8 mouse cellular contexts compared by ENCODE assay signal in the genomic region with DNA sequence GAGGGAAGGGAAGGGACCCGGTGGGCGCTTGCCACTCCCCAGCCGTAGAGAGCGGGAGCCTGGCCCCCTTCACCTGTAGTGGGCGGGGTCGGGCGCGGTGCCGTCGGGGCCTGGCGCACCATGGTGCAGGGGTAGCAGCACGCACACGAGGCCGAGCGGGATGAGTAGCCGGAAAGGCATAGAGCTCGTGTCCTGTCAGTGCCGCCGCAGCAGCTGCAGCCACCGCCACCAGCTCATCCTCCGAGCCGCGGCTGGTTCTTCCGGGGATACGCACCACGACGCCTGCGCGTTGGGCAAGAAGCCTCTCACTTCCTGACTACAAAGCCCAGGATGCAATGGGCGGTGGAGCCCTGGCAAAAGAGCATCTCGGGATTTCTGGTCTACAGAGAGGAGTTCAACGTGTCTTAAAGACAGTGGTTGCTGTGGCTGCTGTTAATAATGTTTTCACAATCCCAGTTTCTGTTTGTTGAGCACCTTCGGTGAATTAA. TPM values are rescaled to one million over a fixed set of nuclear protein-coding genes. Genes with fewer than 3 reads are reported as not detected.
DNase-seq lines count a peak whose midpoint lies in the region; ATAC-seq and TF ChIP-seq lines count a peak whose summit lies in the region.

Edem2 (minus strand) TSS at position 318 of the 488 bp plus-strand sequence.

- no peak for TF ChIP-seq EP300 in MEL (IDR thresholded peaks at IDR 0.05; ENCODE audit: low read depth in 1 of 2, low read length in 2 of 2)

- no peak for TF ChIP-seq CTCF in MEL (IDR thresholded peaks at IDR 0.05 in 2 of 3, conservative IDR thresholded peaks at IDR 0.05 in 1 of 3; ENCODE audit: control insufficient read depth in 1 of 3, insufficient read depth in 1 of 3, low read depth in 2 of 3, low read length in 3 of 3, poor library complexity in 1 of 3, severe bottlenecking in 1 of 3)
- no peak for TF ChIP-seq CTCF in cerebellum, adult 2 months (IDR thresholded peaks at IDR 0.05; ENCODE audit: borderline replicate concordance, insufficient read depth, low read depth, low read length)
- no peak for TF ChIP-seq CTCF in forebrain, postnatal 0 days (IDR thresholded peaks at IDR 0.05; ENCODE audit: low read depth)

- peak within 1 kb of the TSS; percentile 79 for H3K4me2 ChIP-seq in forebrain, postnatal 0 days (ENCODE audit: low read depth)
- peak within 1 kb of the TSS; percentile 86 for H3K4me2 ChIP-seq in lung, embryonic 15.5 days

- TF ChIP-seq POLR2A in MEL (IDR thresholded peaks at IDR 0.05; ENCODE audit: control insufficient read depth in 1 of 2, insufficient read depth in 1 of 2, low read depth in 1 of 2, low read length in 2 of 2, poor library complexity in 1 of 2): peak; percentile 77 to 97
- peak; percentile 91 for TF ChIP-seq POLR2A in cerebellum, adult 2 months (IDR thresholded peaks at IDR 0.05; ENCODE audit: borderline replicate concordance, insufficient read depth, low read length)

- no peaks in the 10 kb centered on the region for H3K9me3 ChIP-seq in MEL (replicated peaks; ENCODE audit: insufficient read depth, low read length)
- H3K9me3 ChIP-seq in forebrain, postnatal 0 days (ENCODE audit: low read length): no peaks in the 10 kb centered on the region
- H3K9me3 ChIP-seq in lung, embryonic 15.5 days: no peaks in the 10 kb centered on the region

- peaks cover 1% of the 10 kb centered on the region in 2 experiments; a peak in 2 of 4 replicates for H3K27me3 ChIP-seq in MEL (ENCODE audit: control insufficient read depth in 1 of 2, insufficient read depth in 2 of 2, low read length in 2 of 2)
- H3K27me3 ChIP-seq in cerebellum, adult 2 months (ENCODE audit: control insufficient read depth, insufficient read depth, low read length): no peaks in the 10 kb centered on the region
- H3K27me3 ChIP-seq in forebrain, postnatal 0 days (ENCODE audit: insufficient read depth, low read length): no peaks in the 10 kb centered on the region
- no peaks in the 10 kb centered on the region for H3K27me3 ChIP-seq in lung, embryonic 15.5 days

- peak; percentile 96 for DNase-seq in MEL (ENCODE audit: low read depth, low spot score)
- DNase-seq in cerebellum, adult 2 months: peak; percentile 92
- DNase-seq in forebrain, postnatal 0 days: peak; percentile 95
- DNase-seq in heart, postnatal 4 days: peak; percentile 91
- DNase-seq in layer of hippocampus, adult 8-10 months (ENCODE audit: low spot score in 2 of 2): peak; percentile 90
- peak; percentile 87 for DNase-seq in ovary, adult 18-20 months (ENCODE audit: low spot score)
- DNase-seq in thymus, postnatal 0 days (ENCODE audit: low spot score): peak; percentile 96

- peak within 1 kb of the TSS; percentile 66 to 85 for H3K4me3 ChIP-seq in MEL (ENCODE audit: control insufficient read depth in 1 of 2, insufficient read depth in 1 of 2, low read depth in 2 of 2, low read length in 2 of 2)
- peak within 1 kb of the TSS; percentile 60 for H3K4me3 ChIP-seq in cerebellum, adult 2 months (replicated peaks; ENCODE audit: insufficient read depth, low read depth, low read length)
- peak within 1 kb of the TSS; percentile 89 for H3K4me3 ChIP-seq in forebrain, postnatal 0 days (ENCODE audit: low read depth, low read length)
- H3K4me3 ChIP-seq in lung, embryonic 15.5 days: peak within 1 kb of the TSS; percentile 86

- peaks cover 0 to 14% of the 10 kb centered on the region in 2 experiments; a peak in 2 of 4 replicates for H3K4me1 ChIP-seq in MEL (ENCODE audit: control insufficient read depth in 1 of 2, insufficient read depth in 2 of 2, low read length in 2 of 2)
- no peaks in the 10 kb centered on the region for H3K4me1 ChIP-seq in cerebellum, adult 2 months (ENCODE audit: control insufficient read depth, insufficient read depth, low read length)
- H3K4me1 ChIP-seq in forebrain, postnatal 0 days (ENCODE audit: insufficient read depth): no peaks in the 10 kb centered on the region; the same call in 1 of the 2 replicates
- peaks cover 9% of the 10 kb centered on the region for H3K4me1 ChIP-seq in lung, embryonic 15.5 days

- under 1% methylated on average over 32 of the region's 33 CpGs for WGBS in cerebellum, adult 2 months
- 3% methylated on average over 33 of the region's 33 CpGs for WGBS in forebrain, postnatal 0 days
- under 1% methylated on average over 31 of the region's 33 CpGs for WGBS in lung, embryonic 15.5 days

- H3K27ac ChIP-seq in MEL (ENCODE audit: control insufficient read depth, low read depth, low read length): no peak within 1 kb of the TSS
- no peak within 1 kb of the TSS for H3K27ac ChIP-seq in cerebellum, adult 2 months (ENCODE audit: insufficient read depth, low read length)
- H3K27ac ChIP-seq in forebrain, postnatal 0 days (ENCODE audit: low read depth, low read length): peak within 1 kb of the TSS; percentile 71
- no peak within 1 kb of the TSS for H3K27ac ChIP-seq in lung, embryonic 15.5 days

- TF ChIP-seq RAD21 in MEL (IDR thresholded peaks at IDR 0.05; ENCODE audit: low read depth, low read length): no peak

- no peaks in the 10 kb centered on the region for H3K79me2 ChIP-seq in MEL (ENCODE audit: control insufficient read depth, insufficient read depth, low read length, poor library complexity)

- H3K9ac ChIP-seq in MEL (ENCODE audit: control insufficient read depth, low read depth, low read length, poor library complexity, severe bottlenecking): peak within 1 kb of the TSS; percentile 68
- H3K9ac ChIP-seq in forebrain, postnatal 0 days: peak within 1 kb of the TSS; percentile 84
- peak within 1 kb of the TSS; percentile 65 for H3K9ac ChIP-seq in lung, embryonic 15.5 days

- peak; percentile 99 for ATAC-seq in forebrain, postnatal 0 days
- peak; percentile 94 for ATAC-seq in lung, embryonic 15.5 days (ENCODE audit: borderline replicate concordance, extremely low read depth, low FRiP score, low TSS enrichment)

- peaks cover 0 to 3% of the 10 kb centered on the region in 2 experiments; a peak in 2 of 4 replicates for H3K36me3 ChIP-seq in MEL (ENCODE audit: control insufficient read depth in 1 of 2, insufficient read depth in 2 of 2, low read length in 2 of 2)
- H3K36me3 ChIP-seq in forebrain, postnatal 0 days (ENCODE audit: insufficient read depth): peaks cover 14% of the 10 kb centered on the region
- H3K36me3 ChIP-seq in lung, embryonic 15.5 days: no peaks in the 10 kb centered on the region

TF ChIP-seq in MEL, 35 proteins besides CTCF, POLR2A, EP300 and RAD21 (continues in another document):
- TF ChIP-seq MAZ (IDR thresholded peaks at IDR 0.05; ENCODE audit: low read depth, low read length) (peak; percentile 39; the same call in 1 of the 2 replicates), RCOR1 (IDR thresholded peaks at IDR 0.05; ENCODE audit: low read depth, low read length) (0 out of 2 replicates have a peak, but pooled peaks have one; percentile 12), NELFE (IDR thresholded peaks at IDR 0.05; ENCODE audit: low read depth, low read length) (peak; percentile 87), CHD2 (IDR thresholded peaks at IDR 0.05; ENCODE audit: low read length) (no peak; the same call in 1 of the 2 replicates), GATA1 (IDR thresholded peaks at IDR 0.05; ENCODE audit: low read depth, low read length) (no peak), SIN3A (IDR thresholded peaks at IDR 0.05; ENCODE audit: low read length) (peak; percentile 98), ZC3H11A (IDR thresholded peaks at IDR 0.05; ENCODE audit: low read depth, low read length) (no peak), MXI1 (IDR thresholded peaks at IDR 0.05; ENCODE audit: low read depth, low read length) (peak; percentile 96), TBP (IDR thresholded peaks at IDR 0.05; ENCODE audit: low read depth, low read length) (peak; percentile 89), USF2 (IDR thresholded peaks at IDR 0.05; ENCODE audit: borderline replicate concordance in 1 of 2, insufficient read depth in 1 of 2, low read depth in 1 of 2, low read length in 2 of 2) (no peak), MYB (IDR thresholded peaks at IDR 0.05; ENCODE audit: low read depth, low read length) (no peak), MAFK (IDR thresholded peaks at IDR 0.05; ENCODE audit: borderline replicate concordance, low read depth, low read length) (no peak), HCFC1 (IDR thresholded peaks at IDR 0.05; ENCODE audit: low read depth, low read length) (peak; percentile 100), ZNF384 (IDR thresholded peaks at IDR 0.05; ENCODE audit: low read depth, low read length) (no peak), SMC3 (IDR thresholded peaks at IDR 0.05; ENCODE audit: low read depth, low read length) (no peak), KAT2A (conservative IDR thresholded peaks at IDR 0.05; ENCODE audit: low read depth, low read length) (peak; percentile 95), TAL1 (IDR thresholded peaks at IDR 0.05; ENCODE audit: low read length) (no peak), POLR2AphosphoS2 (IDR thresholded peaks at IDR 0.05; ENCODE audit: low read length) (peak; percentile 95; the same call in 1 of the 2 replicates), MYC (IDR thresholded peaks at IDR 0.05; ENCODE audit: low read depth, low read length) (peak; percentile 87), NRF1 (IDR thresholded peaks at IDR 0.05; ENCODE audit: insufficient read depth, low read depth, low read length, poor library complexity, severe bottlenecking) (peak; percentile 92), POLR2AphosphoS5 (IDR thresholded peaks at IDR 0.05; ENCODE audit: borderline replicate concordance, low read depth, low read length) (no peak), CHD1 (IDR thresholded peaks at IDR 0.05; ENCODE audit: low read depth, low read length) (no peak), GABPA (IDR thresholded peaks at IDR 0.05; ENCODE audit: low read depth, low read length) (no peak), ZKSCAN1 (IDR thresholded peaks at IDR 0.05; ENCODE audit: low read depth, low read length) (no peak), BHLHE40 (IDR thresholded peaks at IDR 0.05; ENCODE audit: borderline replicate concordance, low read depth, low read length) (no peak), USF1 (IDR thresholded peaks at IDR 0.05; ENCODE audit: low read depth, low read length) (no peak; the same call in 1 of the 2 replicates)

RNA-seq across cellular contexts. Expression of gene Edem2, which starts in this region (rescaled TPM):
- 36.1 and 40.7 TPM in 2 replicates for total RNA-seq in MEL (2012; rRNA removed)
- 10 to 100 TPM in 1 of 2 experiments, not detected in 1; 43.8 TPM for polyA plus RNA-seq in MEL (2012; ENCODE audit: insufficient read depth in 1 of 2, insufficient read length in 2 of 2, low read depth in 1 of 2, low replicate concordance in 2 of 2, missing spikeins in 1 of 2)
- 52.9 and 53.4 TPM in 2 replicates for polyA plus RNA-seq in cerebellum, adult 2 months (2012; rRNA removed)
- 35.9 and 41.9 TPM in 2 replicates for total RNA-seq in forebrain, postnatal 0 days (2014; rRNA removed)
- 30.7 and 34.1 TPM in 2 replicates for polyA plus RNA-seq in forebrain, postnatal 0 days (2015; fragmentation: Nextera tagmentation; extraction: Ambion mirVana)
- total RNA-seq in heart, postnatal 4 days (2021): 1 to 10 TPM; 9.3 to 9.7 TPM
- total RNA-seq in layer of hippocampus, adult 8-10 months (2022): 10 to 100 TPM; 23.9 to 33.5 (median 27.8) TPM
- 41.2 and 45.2 TPM in 2 replicates for polyA plus RNA-seq in lung, embryonic 15.5 days (2015; fragmentation: Nextera tagmentation; extraction: Ambion mirVana)
- 49.2 and 50.8 TPM in 2 replicates for polyA plus RNA-seq in thymus, postnatal 0 days (2015; fragmentation: Nextera tagmentation; extraction: Ambion mirVana)
